Mouse (Mus musculus): ENCODE data around the gene Stk25. TPM values are rescaled to one million over a fixed set of nuclear protein-coding genes. Genes with fewer than 3 reads are reported as not detected.

Stk25 gene
- total and polyA plus RNA-seq, 3 experiments = 81.2 to 104 (median 90.4) TPM

DNA sequence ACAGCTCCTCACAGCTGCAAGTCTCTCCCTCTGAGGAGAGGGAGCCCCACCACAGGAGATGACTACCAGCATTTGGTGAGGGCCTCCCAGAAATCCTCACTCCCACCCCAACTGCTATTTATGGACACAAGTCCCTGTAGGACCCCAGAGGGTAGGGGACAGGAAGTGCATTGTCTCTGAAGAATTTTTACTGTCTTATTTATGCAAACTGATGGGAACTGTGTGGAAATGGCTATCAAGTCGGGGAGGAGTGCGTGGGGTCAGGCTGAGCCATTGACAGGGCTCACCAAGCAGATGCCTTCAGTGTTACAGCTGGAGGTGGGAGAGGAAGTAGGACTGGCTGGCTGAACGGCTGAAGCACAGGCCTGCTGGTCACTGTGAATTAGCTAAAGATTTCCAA is 38.9 kb upstream of the Stk25 start:
- no peak overlapping the region for H3K9ac ChIP-seq (ENCODE audit: low read depth, low read length)
- 29% methylated on average over 3 of the region's 3 CpGs for WGBS

DNA sequence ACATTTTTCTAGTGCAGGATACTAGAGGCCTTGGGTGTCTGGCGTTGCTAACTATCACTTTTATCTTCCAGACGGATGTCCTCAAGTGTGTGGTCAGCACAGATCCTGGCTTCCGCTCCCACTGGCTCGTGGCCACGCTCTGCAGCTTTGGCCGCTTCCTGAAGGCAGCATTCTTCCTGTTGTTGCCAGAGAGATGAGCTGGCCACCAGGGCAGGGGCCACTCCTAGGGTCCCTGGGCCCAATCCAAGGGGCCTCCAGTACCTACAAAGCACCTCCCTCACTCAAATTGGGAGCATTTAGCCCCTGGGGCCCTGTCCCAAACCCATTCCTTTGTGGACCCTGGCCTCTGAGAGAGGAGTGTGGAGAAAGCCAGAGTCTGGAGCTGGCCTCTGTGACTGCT is 36.5 kb upstream of the Stk25 start:
- H3K36me3 ChIP-seq (ENCODE audit: control insufficient read depth, insufficient read depth, low read length) = no peaks in the 10 kb centered on the region
- no peaks in the 10 kb centered on the region for H3K27me3 ChIP-seq (ENCODE audit: control insufficient read depth, insufficient read depth, low read length)
- WGBS = 9% methylated on average over 6 of the region's 6 CpGs
- H3K4me3 ChIP-seq = no peak overlapping the region
- no peak overlapping the region for H3K9ac ChIP-seq (ENCODE audit: low read depth, low read length)
- TF ChIP-seq CTCF (IDR thresholded peaks at IDR 0.05) (peak; percentile 10), EP300 (IDR thresholded peaks at IDR 0.05; ENCODE audit: insufficient read depth, low read depth, low read length) (0 out of 2 replicates have a peak, but pooled peaks have one; percentile 30), POLR2A (IDR thresholded peaks at IDR 0.05; ENCODE audit: insufficient read depth, low read depth, low read length) (no peak)
- intact Hi-C loops (cut with DNase I) = no loop called here
- H3K4me1 ChIP-seq (ENCODE audit: control insufficient read depth, insufficient read depth, low read length) = peaks cover 13% of the 10 kb centered on the region
- peak; percentile 79 to 84 for DNase-seq
- H3K79me2 ChIP-seq (replicated peaks; ENCODE audit: control insufficient read depth, insufficient read depth, low read length) = no peaks in the 10 kb centered on the region
- peak overlapping the region; percentile 90 for H3K27ac ChIP-seq

More for the DNA sequence above, 38.9 kb upstream of the Stk25 start:
- TF ChIP-seq EP300 (IDR thresholded peaks at IDR 0.05; ENCODE audit: insufficient read depth, low read depth, low read length) (no peak), CTCF (IDR thresholded peaks at IDR 0.05) (no peak), POLR2A (IDR thresholded peaks at IDR 0.05; ENCODE audit: insufficient read depth, low read depth, low read length) (no peak)
- intact Hi-C loops (cut with DNase I) = no loop called here
- Histone ChIP-seq H3K27me3 (ENCODE audit: control insufficient read depth, insufficient read depth, low read length) (no peaks in the 10 kb centered on the region), H3K79me2 (replicated peaks; ENCODE audit: control insufficient read depth, insufficient read depth, low read length) (no peaks in the 10 kb centered on the region), H3K4me1 (ENCODE audit: control insufficient read depth, insufficient read depth, low read length) (peaks cover 13% of the 10 kb centered on the region), H3K27ac (no peak overlapping the region), H3K4me3 (no peak overlapping the region), H3K36me3 (ENCODE audit: control insufficient read depth, insufficient read depth, low read length) (no peaks in the 10 kb centered on the region)
- no peak for DNase-seq

DNA sequence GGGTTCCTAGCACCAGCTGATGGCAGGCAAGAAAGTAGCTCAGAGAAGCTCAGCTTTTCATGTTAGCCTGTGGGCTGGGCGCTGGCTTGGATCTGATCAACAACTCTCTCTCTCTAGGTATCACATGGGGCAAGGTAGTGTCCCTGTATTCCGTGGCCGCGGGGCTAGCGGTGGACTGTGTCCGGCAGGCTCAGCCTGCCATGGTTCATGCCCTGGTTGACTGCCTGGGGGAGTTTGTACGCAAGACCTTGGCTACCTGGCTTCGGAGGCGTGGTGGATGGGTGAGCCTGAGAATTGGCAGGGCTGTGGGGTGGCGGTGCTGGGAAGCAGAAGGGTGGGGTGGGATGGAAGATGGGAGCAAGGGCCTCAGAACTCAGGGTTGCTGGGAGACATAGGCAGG is 35.5 kb upstream of the Stk25 start:
- TF ChIP-seq EP300 (IDR thresholded peaks at IDR 0.05; ENCODE audit: insufficient read depth, low read depth, low read length) = no peak
- TF ChIP-seq CTCF (IDR thresholded peaks at IDR 0.05) = no peak
- no peak for TF ChIP-seq POLR2A (IDR thresholded peaks at IDR 0.05; ENCODE audit: insufficient read depth, low read depth, low read length)
- Histone ChIP-seq H3K4me1 (ENCODE audit: control insufficient read depth, insufficient read depth, low read length) (peaks cover 13% of the 10 kb centered on the region), H3K27me3 (ENCODE audit: control insufficient read depth, insufficient read depth, low read length) (no peaks in the 10 kb centered on the region), H3K36me3 (ENCODE audit: control insufficient read depth, insufficient read depth, low read length) (no peaks in the 10 kb centered on the region), H3K4me3 (no peak overlapping the region), H3K9ac (ENCODE audit: low read depth, low read length) (no peak overlapping the region), H3K27ac (no peak overlapping the region; the same call in 1 of the 2 replicates), H3K79me2 (replicated peaks; ENCODE audit: control insufficient read depth, insufficient read depth, low read length) (no peaks in the 10 kb centered on the region)
- intact Hi-C loops (cut with DNase I) = no loop called here
- DNase-seq = no peak
- WGBS = 98% methylated on average over 10 of the region's 10 CpGs

DNA sequence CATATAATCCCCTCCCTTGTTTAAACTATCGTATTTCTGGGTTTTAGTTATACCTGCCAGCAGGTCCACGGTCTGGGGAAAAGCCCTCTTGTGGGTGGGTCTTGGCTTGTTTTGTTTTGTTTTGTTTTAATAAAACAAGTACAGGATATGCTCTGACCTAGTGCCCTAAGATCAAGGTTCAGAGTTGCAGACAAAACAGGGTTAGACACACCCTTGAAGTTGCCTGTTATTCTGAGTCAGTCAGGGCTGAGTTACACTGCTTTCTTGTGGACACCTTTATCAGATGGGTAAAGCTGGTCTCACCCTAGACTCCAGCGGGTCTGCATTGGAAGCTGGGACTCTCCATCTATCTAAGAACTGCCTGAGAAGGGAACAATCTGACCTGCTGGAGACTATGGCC is 35.0 kb upstream of the Stk25 start:
- no peak overlapping the region for H3K9ac ChIP-seq (ENCODE audit: low read depth, low read length)

DNA sequence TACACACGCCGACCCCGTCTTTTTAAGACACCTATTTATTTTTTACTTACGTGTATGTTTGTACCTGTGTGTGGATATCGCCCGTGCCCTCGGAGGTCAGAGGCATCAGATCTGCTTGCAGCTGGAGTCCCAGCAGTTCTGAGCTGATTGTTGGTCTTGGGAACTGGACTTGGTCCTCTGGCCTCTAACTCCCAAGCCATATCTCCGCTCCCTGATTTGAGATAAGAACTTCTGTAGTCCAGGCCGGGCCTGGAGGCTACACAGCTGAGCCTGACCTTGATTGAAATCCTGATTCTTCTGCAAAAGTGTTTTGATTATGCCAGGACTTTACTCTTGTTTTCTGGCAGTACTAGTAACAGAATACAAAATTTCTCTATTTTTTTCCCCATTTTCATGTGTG is 34.3 kb upstream of the Stk25 start:
- no peak for DNase-seq
- TF ChIP-seq EP300 (IDR thresholded peaks at IDR 0.05; ENCODE audit: insufficient read depth, low read depth, low read length) (no peak), CTCF (IDR thresholded peaks at IDR 0.05) (no peak), POLR2A (IDR thresholded peaks at IDR 0.05; ENCODE audit: insufficient read depth, low read depth, low read length) (no peak)
- no peaks in the 10 kb centered on the region for H3K27me3 ChIP-seq (ENCODE audit: control insufficient read depth, insufficient read depth, low read length)
- H3K36me3 ChIP-seq (ENCODE audit: control insufficient read depth, insufficient read depth, low read length) = no peaks in the 10 kb centered on the region
- intact Hi-C loops (cut with DNase I) = no loop called here
- H3K27ac ChIP-seq = no peak overlapping the region
- H3K4me3 ChIP-seq = no peak overlapping the region
- H3K79me2 ChIP-seq (replicated peaks; ENCODE audit: control insufficient read depth, insufficient read depth, low read length) = no peaks in the 10 kb centered on the region
- H3K9ac ChIP-seq (ENCODE audit: low read depth, low read length) = no peak overlapping the region
- H3K4me1 ChIP-seq (ENCODE audit: control insufficient read depth, insufficient read depth, low read length) = peaks cover 15% of the 10 kb centered on the region
- 89% methylated on average over 9 of the region's 9 CpGs for WGBS

More for the DNA sequence above, 35.0 kb upstream of the Stk25 start:
- WGBS = 58% methylated on average over 3 of the region's 3 CpGs
- TF ChIP-seq EP300 (IDR thresholded peaks at IDR 0.05; ENCODE audit: insufficient read depth, low read depth, low read length) = no peak
- TF ChIP-seq POLR2A (IDR thresholded peaks at IDR 0.05; ENCODE audit: insufficient read depth, low read depth, low read length) = no peak
- no peak for TF ChIP-seq CTCF (IDR thresholded peaks at IDR 0.05)
- no peaks in the 10 kb centered on the region for H3K79me2 ChIP-seq (replicated peaks; ENCODE audit: control insufficient read depth, insufficient read depth, low read length)
- no peak overlapping the region; the same call in 1 of the 2 replicates for H3K27ac ChIP-seq
- DNase-seq = no peak
- no peaks in the 10 kb centered on the region for H3K36me3 ChIP-seq (ENCODE audit: control insufficient read depth, insufficient read depth, low read length)
- H3K4me1 ChIP-seq (ENCODE audit: control insufficient read depth, insufficient read depth, low read length) = peaks cover 13% of the 10 kb centered on the region
- intact Hi-C loops (cut with DNase I) = no loop called here
- H3K27me3 ChIP-seq (ENCODE audit: control insufficient read depth, insufficient read depth, low read length) = no peaks in the 10 kb centered on the region
- no peak overlapping the region for H3K4me3 ChIP-seq

DNA sequence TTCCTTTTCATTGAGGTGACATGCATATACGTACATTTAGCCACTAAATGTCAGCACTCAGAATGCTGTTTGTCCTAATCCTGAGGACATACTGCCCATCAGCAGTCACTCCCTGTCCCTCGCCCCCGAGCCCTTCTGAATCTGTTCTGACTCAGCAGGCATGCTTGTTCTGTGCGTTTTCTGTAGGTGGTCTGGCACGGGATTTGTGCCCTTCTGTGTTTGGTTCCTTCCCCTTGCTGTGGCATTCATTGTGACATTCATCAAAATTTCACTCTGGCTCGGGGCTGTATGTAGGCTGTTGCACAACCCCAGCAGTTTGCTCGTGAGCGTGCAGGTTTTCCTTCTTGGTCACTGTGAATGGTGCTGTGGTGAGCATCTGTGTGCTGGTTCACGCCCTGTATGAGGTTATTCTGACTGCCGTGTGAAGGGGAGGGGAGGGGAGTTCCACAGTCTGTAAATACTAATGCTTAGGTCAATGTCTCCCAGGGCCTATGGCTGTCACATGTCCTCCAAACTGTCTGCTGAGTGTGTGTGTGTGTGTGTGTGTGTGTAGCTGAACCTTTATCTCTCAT is 33.4 kb upstream of the Stk25 start:
- intact Hi-C loops (cut with DNase I) = no loop called here
- TF ChIP-seq POLR2A (IDR thresholded peaks at IDR 0.05; ENCODE audit: insufficient read depth, low read depth, low read length) (no peak), EP300 (IDR thresholded peaks at IDR 0.05; ENCODE audit: insufficient read depth, low read depth, low read length) (no peak), CTCF (IDR thresholded peaks at IDR 0.05) (no peak)
- H3K4me1 ChIP-seq (ENCODE audit: control insufficient read depth, insufficient read depth, low read length) = peaks cover 17% of the 10 kb centered on the region

More for the DNA sequence above, 33.4 kb upstream of the Stk25 start:
- no peaks in the 10 kb centered on the region for H3K36me3 ChIP-seq (ENCODE audit: control insufficient read depth, insufficient read depth, low read length)
- no peak overlapping the region for H3K27ac ChIP-seq
- H3K27me3 ChIP-seq (ENCODE audit: control insufficient read depth, insufficient read depth, low read length) = no peaks in the 10 kb centered on the region
- H3K4me3 ChIP-seq = no peak overlapping the region
- no peaks in the 10 kb centered on the region for H3K79me2 ChIP-seq (replicated peaks; ENCODE audit: control insufficient read depth, insufficient read depth, low read length)
- 86% methylated on average over 10 of the region's 10 CpGs for WGBS
- H3K9ac ChIP-seq (ENCODE audit: low read depth, low read length) = no peak overlapping the region
- no peak for DNase-seq
